Mouse (Mus musculus) heart, embryonic 14.5 days (tissue): Measurements from ENCODE around the gene Atg7. TPM values are rescaled to one million over a fixed set of nuclear protein-coding genes. Genes with fewer than 3 reads are reported as not detected.

ENCODE experiments used
- ATAC-seq: fragments of 200-750 bp; cut with Nextera tagmentation; 2 replicates; pipeline ENCODE4 v1.8.0; 2017; ENCODE audit warnings: low read depth, moderate TSS enrichment; ENCODE audit not compliant: insufficient number of reproducible peaks, insufficient read depth, low FRiP score
- H3K27ac ChIP-seq, 2 experiments: fragments of 200-500 bp in 1 of 2; fragments of 300-500 bp in 1 of 2; sonication (generic) in 1 of 2; replicated peaks in 1 of 2; 2 replicates each; pipeline ENCODE4 v1.5.1; 2012 to 2014; ENCODE audit warnings: low read depth in 2 of 2, low read length in 2 of 2, control low read depth in 1 of 2, mild to moderate bottlenecking in 1 of 2, mixed read lengths in 1 of 2; ENCODE audit not compliant: control insufficient read depth in 1 of 2, insufficient read depth in 1 of 2
- H3K27me3 ChIP-seq: fragments of 300-500 bp; sonication (generic); 2 replicates; pipeline ENCODE4 v1.6.1; 2014; ENCODE audit warnings: mild to moderate bottlenecking, low read length, control low read depth; ENCODE audit not compliant: control insufficient read depth, insufficient read depth
- H3K36me3 ChIP-seq: fragments of 300-500 bp; sonication (generic); 2 replicates; pipeline ENCODE4 v1.6.1; 2014; ENCODE audit warnings: mild to moderate bottlenecking, control low read depth, low read length, mixed read lengths; ENCODE audit not compliant: control insufficient read depth, insufficient read depth
- H3K4me1 ChIP-seq, 2 experiments: fragments of 200-500 bp in 1 of 2; fragments of 300-500 bp in 1 of 2; sonication (generic) in 1 of 2; 2 replicates each; pipeline ENCODE4 v1.6.1; 2012 to 2014; ENCODE audit warnings: low read length in 2 of 2, control low read depth in 1 of 2, mixed read lengths in 1 of 2; ENCODE audit not compliant: control insufficient read depth in 2 of 2, insufficient read depth in 2 of 2
- H3K4me2 ChIP-seq: fragments of 300-500 bp; sonication (generic); 2 replicates; pipeline ENCODE4 v1.6.1; 2014; ENCODE audit warnings: mild to moderate bottlenecking, low read length
- H3K4me3 ChIP-seq, 2 experiments: fragments of 200-500 bp in 1 of 2; fragments of 300-500 bp in 1 of 2; sonication (generic) in 1 of 2; 2 replicates each; pipeline ENCODE4 v1.5.1; 2012 to 2014; ENCODE audit warnings: low read length in 2 of 2, mild to moderate bottlenecking in 2 of 2, control low read depth in 1 of 2, low read depth in 1 of 2, moderate library complexity in 1 of 2; ENCODE audit not compliant: control insufficient read depth in 1 of 2, insufficient read depth in 1 of 2
- H3K9ac ChIP-seq: fragments of 300-500 bp; sonication (generic); 2 replicates; pipeline ENCODE4 v1.6.1; 2014; ENCODE audit warnings: mild to moderate bottlenecking, low read length
- H3K9me3 ChIP-seq: fragments of 300-500 bp; sonication (generic); 2 replicates; pipeline ENCODE4 v1.6.1; 2016; ENCODE audit warnings: low read length, control low read depth; ENCODE audit not compliant: control insufficient read depth
- WGBS: fragments of 180-500 bp; shearing (Covaris S2); extraction: QIAGEN DNeasy Blood & Tissue Kit; methylation state at CpG from one replicate; pipeline ENCODE4 v1.1.7; 2014; 5-methylcytosine and 5-hydroxymethylcytosine counted together
- polyA plus RNA-seq: library from polyadenylated mRNA; unstranded; fragments of >200 nt; fragmentation: Nextera tagmentation; extraction: Ambion mirVana; gene quantifications from 2 replicates; pipeline ENCODE4 v1.2.1, GENCODE M21; 2014

Gene Atg7
- polyA plus RNA-seq, 1 experiment from 2014 or later: 18.1 TPM

- H3K36me3 ChIP-seq: 0 out of 2 replicates have a peak, but pooled peaks cover 8% of the 10 kb centered on the region
- 95% methylated on average over 1 of the region's 1 CpGs for WGBS
- H3K27me3 ChIP-seq: no peaks in the 10 kb centered on the region
- no peak overlapping the region for H3K4me2 ChIP-seq
- no peak for ATAC-seq
- H3K4me1 ChIP-seq: peaks cover 21 to 36% of the 10 kb centered on the region in 2 experiments
- no peak overlapping the region for H3K27ac ChIP-seq
- no peak overlapping the region for H3K4me3 ChIP-seq
- H3K9ac ChIP-seq: no peak overlapping the region
- H3K9me3 ChIP-seq: no peaks in the 10 kb centered on the region
These were observed 44.1 kb downstream of the Atg7 start for GRCm38 (mm10) chr6:114687035-114687434.

GRCm38 (mm10) chr6:114690661-114691060 is 47.8 kb downstream of the Atg7 start:
- H3K4me1 ChIP-seq: peaks cover 25 to 46% of the 10 kb centered on the region in 2 experiments
- no peak overlapping the region for H3K4me3 ChIP-seq
- no peaks in the 10 kb centered on the region for H3K27me3 ChIP-seq
- H3K4me2 ChIP-seq: no peak overlapping the region
- H3K27ac ChIP-seq: peak overlapping the region; percentile 57 to 66
- H3K9ac ChIP-seq: peak overlapping the region; percentile 16; the same call in 1 of the 2 replicates
- 0 out of 2 replicates have a peak, but pooled peaks cover 7% of the 10 kb centered on the region for H3K36me3 ChIP-seq
- H3K9me3 ChIP-seq: no peaks in the 10 kb centered on the region
- 11% methylated on average over 2 of the region's 2 CpGs for WGBS
- no peak for ATAC-seq

DNA sequence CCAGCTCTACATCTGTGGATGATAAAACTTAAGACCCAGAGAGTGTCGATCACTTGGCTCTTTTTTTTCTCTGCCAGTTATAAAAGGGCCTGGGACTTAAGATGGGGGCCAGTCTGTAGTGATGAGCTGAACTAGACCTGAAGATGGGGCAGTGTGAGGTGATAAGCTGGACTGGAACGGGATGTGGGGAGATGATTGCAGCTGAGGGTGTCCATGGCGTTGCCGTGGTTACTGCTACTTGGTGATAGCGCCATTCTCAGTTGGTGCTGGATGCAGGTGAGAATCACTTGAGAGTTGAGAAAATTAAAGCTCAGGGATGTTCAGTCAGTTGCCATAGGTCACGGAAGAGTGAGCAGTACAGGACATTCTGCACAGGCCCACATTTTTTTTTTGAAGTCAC is 48.6 kb downstream of the Atg7 start:
- ATAC-seq: no peak
- Histone ChIP-seq H3K9ac (no peak overlapping the region; the same call in 1 of the 2 replicates), H3K27ac (no peak overlapping the region), H3K4me2 (no peak overlapping the region), H3K4me3 (no peak overlapping the region), H3K27me3 (no peaks in the 10 kb centered on the region), H3K9me3 (no peaks in the 10 kb centered on the region), H3K36me3 (no peaks in the 10 kb centered on the region), H3K4me1 (peaks cover 25 to 46% of the 10 kb centered on the region in 2 experiments)
- 87% methylated on average over 6 of the region's 6 CpGs for whole genome bisulfite sequencing

- no peak overlapping the region for H3K4me3 ChIP-seq
- no peaks in the 10 kb centered on the region for H3K27me3 ChIP-seq
- ATAC-seq: no peak
- peaks cover 25 to 46% of the 10 kb centered on the region in 2 experiments for H3K4me1 ChIP-seq
- H3K4me2 ChIP-seq: no peak overlapping the region
- WGBS: 68% methylated on average over 10 of the region's 10 CpGs
- H3K36me3 ChIP-seq: no peaks in the 10 kb centered on the region
- no peak overlapping the region for H3K27ac ChIP-seq
- H3K9ac ChIP-seq: no peak overlapping the region; the same call in 1 of the 2 replicates
- no peaks in the 10 kb centered on the region for H3K9me3 ChIP-seq
These were observed 49.8 kb downstream of the Atg7 start for GRCm38 (mm10) chr6:114692691-114693090.

- 0 out of 2 replicates have a peak, but pooled peaks cover 3% of the 10 kb centered on the region for H3K9me3 ChIP-seq
- no peak overlapping the region for H3K4me3 ChIP-seq
- WGBS: 43% methylated on average over 9 of the region's 9 CpGs
- no peak overlapping the region for H3K9ac ChIP-seq
- no peak for ATAC-seq
- H3K27me3 ChIP-seq: no peaks in the 10 kb centered on the region
- peaks cover 4% of the 10 kb centered on the region; the same call in 1 of the 2 replicates for H3K36me3 ChIP-seq
- no peak overlapping the region for H3K4me2 ChIP-seq
- peaks cover 0 to 4% of the 10 kb centered on the region in 2 experiments; a peak in 2 of 4 replicates for H3K4me1 ChIP-seq
- no peak overlapping the region for H3K27ac ChIP-seq
These were observed 55.0 kb downstream of the Atg7 start for GRCm38 (mm10) chr6:114697646-114698490.

GRCm38 (mm10) chr6:114698578-114698977 is 55.7 kb downstream of the Atg7 start:
- Histone ChIP-seq H3K27ac (no peak overlapping the region), H3K36me3 (peaks cover 5% of the 10 kb centered on the region), H3K9ac (no peak overlapping the region), H3K4me2 (no peak overlapping the region), H3K4me1 (no peaks in the 10 kb centered on the region), H3K4me3 (no peak overlapping the region), H3K9me3 (0 out of 2 replicates have a peak, but pooled peaks cover 3% of the 10 kb centered on the region), H3K27me3 (no peaks in the 10 kb centered on the region)
- 59% methylated on average over 5 of the region's 5 CpGs for WGBS
- no peak for ATAC-seq

- 74% methylated on average over 3 of the region's 3 CpGs for WGBS
- no peak for ATAC-seq
- Histone ChIP-seq H3K36me3 (peaks cover 14% of the 10 kb centered on the region), H3K27ac (no peak overlapping the region), H3K4me3 (no peak overlapping the region), H3K4me2 (no peak overlapping the region), H3K4me1 (no peaks in the 10 kb centered on the region), H3K9ac (no peak overlapping the region), H3K27me3 (no peaks in the 10 kb centered on the region), H3K9me3 (0 out of 2 replicates have a peak, but pooled peaks cover 3% of the 10 kb centered on the region)
These were observed 57.8 kb downstream of the Atg7 start for GRCm38 (mm10) chr6:114700704-114701103.
